Mouse (Mus musculus) liver, postnatal 0 days (tissue): ENCODE data around the gene Acot4. TPM values are rescaled to one million over a fixed set of nuclear protein-coding genes. Genes with fewer than 3 reads are reported as not detected.
"Not testable (repeated sequence)": the region's sequence is repeated elsewhere in the genome, so short reads cannot be mapped to it uniquely, and the experiment has no call there.

ENCODE experiments used
- ATAC-seq: fragments of 200-750 bp; cut with Nextera tagmentation; 2 replicates; pipeline ENCODE4 v1.8.0; 2017; ENCODE audit warnings: mild to moderate bottlenecking, moderate library complexity
- DNase-seq: peaks from one replicate; pipeline ENCODE4 v3.0.0-alpha.2; 2016
- H3K27ac ChIP-seq: fragments of 300-500 bp; sonication (generic); 2 replicates; pipeline ENCODE4 v1.5.1; 2014; ENCODE audit warnings: antibody characterized with exemption, moderate library complexity, mild to moderate bottlenecking, low read depth
- H3K27me3 ChIP-seq: fragments of 300-500 bp; sonication (generic); 2 replicates; pipeline ENCODE4 v1.6.1; 2014; ENCODE audit warnings: low read length, control low read depth, mixed read lengths; ENCODE audit not compliant: insufficient read depth
- H3K36me3 ChIP-seq: fragments of 300-500 bp; sonication (generic); replicated peaks from 2 replicates; pipeline ENCODE4 v1.6.1; 2014; ENCODE audit warnings: mild to moderate bottlenecking, control low read depth, low read length, moderate library complexity, mixed read lengths; ENCODE audit not compliant: insufficient read depth
- H3K4me1 ChIP-seq: fragments of 300-500 bp; sonication (generic); 2 replicates; pipeline ENCODE4 v1.6.1; 2014; ENCODE audit warnings: antibody characterized with exemption, mild to moderate bottlenecking, control low read depth; ENCODE audit not compliant: insufficient read depth
- H3K4me2 ChIP-seq: fragments of 300-500 bp; sonication (generic); 2 replicates; pipeline ENCODE4 v1.6.1; 2014; ENCODE audit warnings: low read depth, mild to moderate bottlenecking, low read length, moderate library complexity, mixed read lengths
- H3K4me3 ChIP-seq: fragments of 300-500 bp; sonication (generic); 2 replicates; pipeline ENCODE4 v1.5.1; 2014; ENCODE audit warnings: low read depth, low read length
- H3K9ac ChIP-seq: fragments of 300-500 bp; sonication (generic); replicated peaks from 2 replicates; pipeline ENCODE4 v1.6.1; 2014; ENCODE audit warnings: mild to moderate bottlenecking, moderate library complexity
- H3K9me3 ChIP-seq: fragments of 300-500 bp; sonication (generic); 2 replicates; pipeline ENCODE4 v1.6.1; 2016; ENCODE audit warnings: mild to moderate bottlenecking, control low read depth, low read length, mixed read lengths
- CTCF ChIP-seq: sonication (generic); IDR thresholded peaks from 2 replicates; pipeline ENCODE4 v1.5.1; 2016; ENCODE audit warnings: antibody characterized with exemption, low read depth
- EP300 ChIP-seq: IDR thresholded peaks from 2 replicates; pipeline ENCODE4 v1.6.1; 2016; ENCODE audit warnings: antibody characterized with exemption, low read depth, mild to moderate bottlenecking
- whole genome bisulfite sequencing: fragments of 180-500 bp; shearing (Covaris S2); extraction: QIAGEN DNeasy Blood & Tissue Kit; methylation state at CpG from one replicate; pipeline ENCODE4 v1.1.7; 2014; ENCODE audit not compliant: insufficient replicate concordance; 5-methylcytosine and 5-hydroxymethylcytosine counted together
- polyA plus RNA-seq: library from polyadenylated mRNA; unstranded; fragments of >200 nt; fragmentation: Nextera tagmentation; extraction: Ambion mirVana; gene quantifications from 2 replicates; pipeline ENCODE4 v1.2.1, GENCODE M21; 2015

Gene Acot4
- polyA plus RNA-seq = 29.0 and 35.0 TPM in 2 replicates

GRCm38 (mm10) chr12:84038241-84038640 is at the start of gene Acot4:
TSS of gene Acot4 (plus strand) at chr12:84038379.
- not testable (repeated sequence) for H3K9me3 ChIP-seq, H3K27me3 ChIP-seq, H3K36me3 ChIP-seq, H3K4me1 ChIP-seq
- Histone ChIP-seq H3K4me2 (peak within 1 kb of the TSS; percentile 67), H3K9ac (peak within 1 kb of the TSS; percentile 59), H3K4me3 (peak within 1 kb of the TSS; percentile 51), H3K27ac (peak within 1 kb of the TSS; percentile 79)
- peak; percentile 66 for TF ChIP-seq EP300
- DNase-seq = peak; percentile 75
- 18% methylated on average over 17 of the region's 32 CpGs for WGBS
- peak; percentile 83 for ATAC-seq

DNA sequence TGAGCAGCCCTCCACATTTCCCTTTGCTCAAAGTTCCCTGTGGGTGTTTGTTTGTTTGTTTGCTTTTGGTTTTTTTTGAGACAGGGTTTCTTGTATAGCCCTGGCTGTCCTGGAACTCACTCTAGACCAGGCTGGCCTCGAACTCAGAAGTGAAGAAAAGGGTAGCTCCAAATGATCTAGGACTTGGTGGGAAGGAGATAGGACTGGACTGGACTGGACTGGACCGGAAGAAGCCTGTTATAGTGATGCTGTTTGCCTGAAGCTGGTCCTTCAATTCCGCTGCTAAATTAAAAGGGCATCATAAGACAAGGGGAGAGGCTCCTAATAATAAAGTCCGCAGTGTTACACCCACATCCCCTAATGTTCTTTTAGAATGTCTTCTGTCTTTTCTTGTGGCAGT is 49.7 kb upstream of the Acot4 start:
- H3K36me3 ChIP-seq = 0 out of 2 replicates have a peak, but pooled peaks cover 4% of the 10 kb centered on the region
- ATAC-seq (no peak), DNase-seq (no peak)
- no peaks in the 10 kb centered on the region; the same call in 1 of the 2 replicates for H3K9me3 ChIP-seq
- no peaks in the 10 kb centered on the region for H3K27me3 ChIP-seq
- peak overlapping the region; percentile 93; the same call in 1 of the 2 replicates for H3K27ac ChIP-seq
- peak overlapping the region; percentile 72 for H3K4me2 ChIP-seq
- peak overlapping the region; percentile 78 for H3K9ac ChIP-seq
- H3K4me1 ChIP-seq = peaks cover 11% of the 10 kb centered on the region
- TF ChIP-seq EP300 = no peak
- no peak for TF ChIP-seq CTCF
- peak overlapping the region; percentile 57 for H3K4me3 ChIP-seq
- 59% methylated on average over 4 of the region's 4 CpGs for WGBS

DNA sequence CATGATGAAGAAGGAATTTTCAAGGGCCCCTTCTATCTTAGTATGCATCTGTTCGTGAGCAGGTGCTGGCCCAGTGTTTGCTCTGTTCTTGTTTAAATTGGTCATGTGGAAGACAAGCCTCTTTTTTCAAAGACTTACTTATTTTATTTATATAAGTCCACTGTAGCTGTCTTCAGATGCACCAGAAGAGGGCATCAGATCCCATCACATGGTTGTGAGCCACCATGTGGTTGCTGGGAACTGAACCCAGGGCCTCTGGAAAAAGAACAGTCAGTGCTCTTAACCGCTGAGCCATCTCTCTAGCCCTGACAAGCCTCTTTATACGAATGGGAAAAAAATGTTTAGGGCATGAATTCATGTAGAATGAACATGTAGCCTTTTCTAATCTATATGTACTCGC is 48.8 kb upstream of the Acot4 start:
- ATAC-seq = no peak
- H3K36me3 ChIP-seq = 0 out of 2 replicates have a peak, but pooled peaks cover 4% of the 10 kb centered on the region
- no peak overlapping the region for H3K4me2 ChIP-seq
- WGBS = 85% methylated on average over 4 of the region's 4 CpGs
- H3K4me3 ChIP-seq = no peak overlapping the region
- no peaks in the 10 kb centered on the region for H3K27me3 ChIP-seq
- H3K9ac ChIP-seq = no peak overlapping the region
- H3K4me1 ChIP-seq = peaks cover 11% of the 10 kb centered on the region
- no peak overlapping the region for H3K27ac ChIP-seq
- H3K9me3 ChIP-seq = no peaks in the 10 kb centered on the region; the same call in 1 of the 2 replicates
- DNase-seq = no peak
- TF ChIP-seq CTCF = peak; percentile 20; the same call in 1 of the 2 replicates
- no peak for TF ChIP-seq EP300

- no peak for ATAC-seq
Observed at GRCm38 (mm10) chr12:83997221-83997620, 41.0 kb upstream of the Acot4 start.

DNA sequence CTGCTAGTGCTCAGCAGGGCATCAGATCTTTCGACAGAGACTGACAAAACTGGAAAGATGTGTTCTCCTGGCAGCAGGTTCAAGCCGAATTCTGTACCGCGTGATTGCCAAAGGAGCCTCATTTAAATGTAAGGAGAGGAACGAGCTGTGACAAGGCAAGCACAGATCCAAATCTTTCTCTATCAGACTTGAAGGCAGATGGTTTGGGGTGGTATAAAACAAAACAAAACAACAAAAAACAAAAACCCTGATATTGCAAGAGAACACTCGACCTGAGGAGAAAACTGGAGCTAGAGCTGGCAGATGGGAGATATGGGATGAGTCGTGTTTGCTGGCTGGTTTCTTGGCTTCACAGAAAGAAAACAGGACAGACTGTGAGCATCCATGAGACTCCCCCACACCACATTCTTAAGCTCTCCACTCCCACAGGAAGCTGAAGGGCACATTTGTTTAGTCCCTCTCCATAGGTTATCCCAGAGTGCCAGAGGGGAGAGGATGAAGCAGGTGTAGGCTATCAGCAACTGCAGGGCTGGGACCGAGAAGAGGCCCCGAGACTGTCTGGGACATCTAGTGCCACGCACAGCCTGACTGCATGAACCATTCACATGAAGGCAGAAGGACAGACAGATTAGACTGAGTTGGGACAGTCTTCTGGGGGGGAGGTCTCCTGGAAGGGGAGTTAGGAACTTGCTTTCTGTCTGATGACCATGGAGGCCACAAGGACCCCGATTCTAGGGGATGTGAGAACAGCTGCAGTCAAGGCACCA is 39.7 kb upstream of the Acot4 start:
- 51% methylated on average over 11 of the region's 11 CpGs for WGBS
- H3K9ac ChIP-seq = no peak overlapping the region
- no peaks in the 10 kb centered on the region for H3K27me3 ChIP-seq
- ATAC-seq (peak; percentile 14; the same call in 1 of the 2 replicates), DNase-seq (no peak)
- no peak overlapping the region for H3K4me2 ChIP-seq
- H3K27ac ChIP-seq = no peak overlapping the region
- no peak for TF ChIP-seq CTCF
- TF ChIP-seq EP300 = no peak
- no peaks in the 10 kb centered on the region for H3K36me3 ChIP-seq
- H3K4me1 ChIP-seq = 0 out of 2 replicates have a peak, but pooled peaks cover 3% of the 10 kb centered on the region
- no peaks in the 10 kb centered on the region; the same call in 1 of the 2 replicates for H3K9me3 ChIP-seq
- H3K4me3 ChIP-seq = no peak overlapping the region

More at GRCm38 (mm10) chr12:83997221-83997620, 41.0 kb upstream of the Acot4 start:
- 0 out of 2 replicates have a peak, but pooled peaks cover 3% of the 10 kb centered on the region for H3K4me1 ChIP-seq
- H3K9ac ChIP-seq = no peak overlapping the region
- DNase-seq = no peak
- TF ChIP-seq CTCF (no peak), EP300 (no peak)
- H3K27me3 ChIP-seq = no peaks in the 10 kb centered on the region
- 0 out of 2 replicates have a peak, but pooled peaks cover 4% of the 10 kb centered on the region for H3K36me3 ChIP-seq
- H3K9me3 ChIP-seq = no peaks in the 10 kb centered on the region
- H3K27ac ChIP-seq = no peak overlapping the region
- 39% methylated on average over 2 of the region's 2 CpGs for WGBS
- no peak overlapping the region for H3K4me2 ChIP-seq
- no peak overlapping the region for H3K4me3 ChIP-seq

GRCm38 (mm10) chr12:83999237-83999636 is 38.9 kb upstream of the Acot4 start:
- 50% methylated on average over 8 of the region's 8 CpGs for WGBS
- DNase-seq (peak; percentile 79), ATAC-seq (peak; percentile 95)
- TF ChIP-seq EP300 = peak; percentile 73
- H3K27ac ChIP-seq, H3K4me1 ChIP-seq, H3K9me3 ChIP-seq, H3K4me3 ChIP-seq, H3K27me3 ChIP-seq, H3K36me3 ChIP-seq, H3K4me2 ChIP-seq, H3K9ac ChIP-seq: not testable (repeated sequence)
